Mouse (Mus musculus) lung, postnatal 10 days (tissue): ENCODE measurements around the gene Kalrn.

Source experiments
- DNase-seq: peaks from one replicate; pipeline ENCODE4 v3.0.0; 2021

The Kalrn gene

GRCm38 (mm10) chr16:34167042-34167441, 406.3 kb downstream of the Kalrn start:
- no peak for DNase-seq

- DNase-seq = no peak
Measured at GRCm38 (mm10) chr16:34163086-34163485, 410.2 kb downstream of the Kalrn start.

- peak; percentile 37 for DNase-seq
Measured at GRCm38 (mm10) chr16:34159576-34159975, 413.8 kb downstream of the Kalrn start.

GRCm38 (mm10) chr16:34157386-34158135, 415.8 kb downstream of the Kalrn start:
- DNase-seq = peak; percentile 14

GRCm38 (mm10) chr16:34155696-34156095, 417.6 kb downstream of the Kalrn start:
- DNase-seq = no peak

GRCm38 (mm10) chr16:34154903-34155302, 418.4 kb downstream of the Kalrn start:
- no peak for DNase-seq

- no peak for DNase-seq
Measured at GRCm38 (mm10) chr16:34151528-34152071, 421.7 kb downstream of the Kalrn start.

- DNase-seq = no peak
Measured at GRCm38 (mm10) chr16:34141670-34142069, 431.7 kb downstream of the Kalrn start.

- DNase-seq = no peak
Measured at GRCm38 (mm10) chr16:34135074-34135473, 438.3 kb downstream of the Kalrn start.

GRCm38 (mm10) chr16:34134628-34135027, 438.7 kb downstream of the Kalrn start:
- no peak for DNase-seq

- DNase-seq = peak; percentile 84
Measured at GRCm38 (mm10) chr16:34125595-34125994, 447.7 kb downstream of the Kalrn start.

GRCm38 (mm10) chr16:34122486-34122885, 450.8 kb downstream of the Kalrn start:
- DNase-seq = no peak

GRCm38 (mm10) chr16:34121288-34121687, 452.0 kb downstream of the Kalrn start:
- no peak for DNase-seq

GRCm38 (mm10) chr16:34120801-34121201, 452.5 kb downstream of the Kalrn start:
- DNase-seq = no peak

- DNase-seq = no peak
Measured at GRCm38 (mm10) chr16:34119844-34120243, 453.5 kb downstream of the Kalrn start.

GRCm38 (mm10) chr16:34119370-34119769, 454.0 kb downstream of the Kalrn start:
- peak; percentile 38 for DNase-seq

- DNase-seq = peak; percentile 71
Measured at GRCm38 (mm10) chr16:34114665-34115064, 458.7 kb downstream of the Kalrn start.

- no peak for DNase-seq
Measured at GRCm38 (mm10) chr16:34113150-34113549, 460.2 kb downstream of the Kalrn start.

GRCm38 (mm10) chr16:34112490-34112889, 460.8 kb downstream of the Kalrn start:
- peak; percentile 47 for DNase-seq

GRCm38 (mm10) chr16:34110840-34111625, 462.3 kb downstream of the Kalrn start:
- no peak for DNase-seq

- DNase-seq = no peak
Measured at GRCm38 (mm10) chr16:34104427-34104826, 468.9 kb downstream of the Kalrn start.

- no peak for DNase-seq
Measured at GRCm38 (mm10) chr16:34102742-34103141, 470.6 kb downstream of the Kalrn start.

- peak; percentile 34 for DNase-seq
Measured at GRCm38 (mm10) chr16:34099795-34100194, 473.5 kb downstream of the Kalrn start.
